Mouse (Mus musculus) liver, embryonic 11.5 days (tissue): ENCODE results near the gene Nmnat3. TPM values are rescaled to one million over a fixed set of nuclear protein-coding genes. Genes with fewer than 3 reads are reported as not detected.
"Not testable (repeated sequence)": the region's sequence is repeated elsewhere in the genome, so short reads cannot be mapped to it uniquely, and the experiment has no call there.

ENCODE experiments used
- ATAC-seq: fragments of 200-750 bp; cut with Nextera tagmentation; replicated peaks from 2 replicates; pipeline ENCODE4 v1.8.0; 2017; ENCODE audit warnings: moderate number of reproducible peaks, mild to moderate bottlenecking, moderate TSS enrichment, moderate library complexity; ENCODE audit not compliant: low FRiP score
- DNase-seq: peaks from one replicate; pipeline ENCODE4 v3.0.0-alpha.2; 2017; ENCODE audit warnings: low spot score
- H3K27ac ChIP-seq: fragments of 300-500 bp; sonication (generic); 2 replicates; pipeline ENCODE4 v1.5.1; 2014; ENCODE audit warnings: mild to moderate bottlenecking, low read depth, low read length, control low read depth
- H3K27me3 ChIP-seq: fragments of 300-500 bp; sonication (generic); replicated peaks from 2 replicates; pipeline ENCODE4 v1.6.1; 2014; ENCODE audit warnings: low read length, mixed read lengths; ENCODE audit not compliant: control insufficient read depth, insufficient read depth
- H3K36me3 ChIP-seq: fragments of 300-500 bp; sonication (generic); 2 replicates; pipeline ENCODE4 v1.6.1; 2014; ENCODE audit warnings: mild to moderate bottlenecking, low read length, moderate library complexity, mixed read lengths; ENCODE audit not compliant: control insufficient read depth, insufficient read depth
- H3K4me1 ChIP-seq: fragments of 300-500 bp; sonication (generic); replicated peaks from 2 replicates; pipeline ENCODE4 v1.6.1; 2014; ENCODE audit warnings: low read length, mixed read lengths; ENCODE audit not compliant: control insufficient read depth, insufficient read depth
- H3K4me2 ChIP-seq: fragments of 300-500 bp; sonication (generic); 2 replicates; pipeline ENCODE4 v1.6.1; 2014; ENCODE audit warnings: mild to moderate bottlenecking, control low read depth, moderate library complexity
- H3K4me3 ChIP-seq: fragments of 300-500 bp; sonication (generic); 2 replicates; pipeline ENCODE4 v1.5.1; 2014; ENCODE audit warnings: low read depth, low read length, control low read depth
- H3K9ac ChIP-seq: fragments of 300-500 bp; sonication (generic); 2 replicates; pipeline ENCODE4 v1.6.1; 2014; ENCODE audit warnings: low read depth, low read length, control low read depth
- H3K9me3 ChIP-seq: fragments of 300-500 bp; sonication (generic); 2 replicates; pipeline ENCODE4 v1.6.1; 2016; ENCODE audit warnings: low read length, inconsistent platforms, mixed read lengths; ENCODE audit not compliant: control insufficient read depth
- WGBS: fragments of 180-500 bp; shearing (Covaris S2); extraction: QIAGEN DNeasy Blood & Tissue Kit; methylation state at CpG from one replicate; pipeline ENCODE4 v1.1.7; 2014; 5-methylcytosine and 5-hydroxymethylcytosine counted together
- polyA plus RNA-seq: library from polyadenylated mRNA; unstranded; fragments of >200 nt; fragmentation: Nextera tagmentation; extraction: Ambion mirVana; gene quantifications from 2 replicates; pipeline ENCODE4 v1.2.1, GENCODE M21; 2014

Gene Nmnat3
- 35.9 and 36.6 TPM in 2 replicates for polyA plus RNA-seq

DNA sequence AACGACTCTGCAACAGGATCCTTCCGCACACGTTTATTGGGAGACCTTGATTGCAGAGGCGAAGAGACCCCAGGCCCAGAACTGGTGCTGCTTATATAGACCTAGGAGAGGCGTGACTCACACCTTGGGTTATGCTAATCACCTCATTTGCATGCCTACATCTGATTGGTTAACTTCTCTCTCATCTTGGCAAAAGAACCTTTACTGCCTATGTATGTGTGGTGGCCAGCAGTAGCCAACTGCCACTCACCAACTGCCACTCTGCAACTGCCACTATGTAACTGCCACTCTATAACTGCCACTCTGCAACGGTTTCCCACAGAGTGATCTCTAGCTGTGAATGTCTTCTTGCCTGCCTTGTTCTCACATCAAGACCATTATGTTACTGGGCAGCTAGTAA lies at the start of gene Nmnat3:
Gene Nmnat3, plus strand, starts transcription at position 301 of the 400 bp plus-strand sequence.
- not testable (repeated sequence) for H3K4me3 ChIP-seq, H3K9ac ChIP-seq, H3K9me3 ChIP-seq, ATAC-seq, H3K4me1 ChIP-seq, DNase-seq, H3K36me3 ChIP-seq, H3K27me3 ChIP-seq, H3K27ac ChIP-seq, H3K4me2 ChIP-seq
- 83% methylated on average over 6 of the region's 6 CpGs for WGBS

GRCm38 (mm10) chr9:98243481-98243880 lies 43.8 kb upstream of the Nmnat3 start:
- H3K4me3 ChIP-seq = no peak overlapping the region
- H3K9ac ChIP-seq = no peak overlapping the region
- H3K4me1 ChIP-seq = no peaks in the 10 kb centered on the region
- H3K4me2 ChIP-seq = no peak overlapping the region
- no peaks in the 10 kb centered on the region for H3K27me3 ChIP-seq
- H3K36me3 ChIP-seq = no peaks in the 10 kb centered on the region
- 78% methylated on average over 2 of the region's 2 CpGs for WGBS
- no peak for ATAC-seq
- DNase-seq = no peak
- no peak overlapping the region for H3K27ac ChIP-seq
- no peaks in the 10 kb centered on the region for H3K9me3 ChIP-seq

GRCm38 (mm10) chr9:98244223-98244622 lies 43.0 kb upstream of the Nmnat3 start:
- 35% methylated on average over 2 of the region's 2 CpGs for WGBS
- Histone ChIP-seq H3K4me2 (no peak overlapping the region), H3K27ac (no peak overlapping the region), H3K36me3 (no peaks in the 10 kb centered on the region), H3K4me3 (no peak overlapping the region), H3K9me3 (no peaks in the 10 kb centered on the region), H3K27me3 (no peaks in the 10 kb centered on the region), H3K9ac (no peak overlapping the region), H3K4me1 (no peaks in the 10 kb centered on the region)
- ATAC-seq (no peak), DNase-seq (no peak)

- ATAC-seq = no peak
- WGBS = 77% methylated on average over 2 of the region's 2 CpGs
- no peak overlapping the region for H3K4me3 ChIP-seq
These were observed 42.0 kb upstream of the Nmnat3 start for GRCm38 (mm10) chr9:98245226-98245625.

DNA sequence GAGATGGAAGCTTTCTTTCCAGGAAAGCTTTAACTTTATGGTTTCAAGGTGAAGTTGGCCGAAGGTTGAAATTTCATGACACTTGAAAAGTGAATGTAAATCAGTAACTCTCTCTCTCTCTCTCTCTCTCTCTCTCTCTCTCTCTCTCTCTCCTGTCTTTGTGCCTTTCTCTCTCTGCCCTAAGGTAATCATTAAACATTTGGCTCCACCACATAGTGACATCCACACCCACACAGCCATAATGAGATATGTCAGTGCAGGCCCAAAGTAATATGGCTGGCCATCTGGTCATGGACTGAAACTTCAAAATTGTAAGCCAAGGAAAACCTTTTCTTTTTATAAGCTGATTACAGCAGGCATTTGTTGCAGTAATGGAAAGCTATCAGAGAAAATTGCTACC lies 40.9 kb upstream of the Nmnat3 start:
- H3K4me2 ChIP-seq = no peak overlapping the region

More at GRCm38 (mm10) chr9:98245226-98245625, 42.0 kb upstream of the Nmnat3 start:
- DNase-seq = no peak
- Histone ChIP-seq H3K9me3 (no peaks in the 10 kb centered on the region), H3K27ac (no peak overlapping the region), H3K9ac (no peak overlapping the region), H3K4me1 (no peaks in the 10 kb centered on the region), H3K4me2 (no peak overlapping the region), H3K27me3 (no peaks in the 10 kb centered on the region), H3K36me3 (no peaks in the 10 kb centered on the region)

DNA sequence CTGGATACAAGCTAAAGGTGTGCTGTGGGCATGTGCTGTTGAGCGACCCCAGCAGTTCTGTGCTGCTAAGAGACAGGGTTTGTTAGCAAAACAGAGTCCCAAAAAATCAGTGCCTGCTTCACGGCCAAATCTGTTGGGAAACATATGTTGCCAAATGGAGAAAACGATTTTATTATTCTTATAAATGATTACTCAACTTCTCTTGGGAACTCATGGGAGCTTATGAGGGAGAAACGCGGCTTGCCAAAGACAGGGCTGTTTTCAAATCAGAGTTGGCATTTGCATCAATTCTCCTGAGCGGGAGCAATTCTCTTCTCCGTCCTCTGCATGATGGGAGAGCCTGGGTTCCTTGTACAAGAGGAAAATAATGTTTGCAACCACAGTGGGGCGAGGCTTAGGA lies 27.0 kb upstream of the Nmnat3 start:
- H3K4me3 ChIP-seq = no peak overlapping the region
- no peak overlapping the region for H3K9ac ChIP-seq
- WGBS = 72% methylated on average over 8 of the region's 8 CpGs
- H3K9me3 ChIP-seq = no peaks in the 10 kb centered on the region
- no peak for ATAC-seq
- no peak for DNase-seq
- H3K36me3 ChIP-seq = no peaks in the 10 kb centered on the region
- H3K27me3 ChIP-seq = no peaks in the 10 kb centered on the region
- H3K4me2 ChIP-seq = no peak overlapping the region
- H3K4me1 ChIP-seq = no peaks in the 10 kb centered on the region
- no peak overlapping the region for H3K27ac ChIP-seq

More for the DNA sequence above, 40.9 kb upstream of the Nmnat3 start:
- ATAC-seq = no peak
- Histone ChIP-seq H3K9me3 (no peaks in the 10 kb centered on the region), H3K27me3 (no peaks in the 10 kb centered on the region), H3K9ac (no peak overlapping the region), H3K36me3 (no peaks in the 10 kb centered on the region), H3K4me1 (no peaks in the 10 kb centered on the region), H3K27ac (no peak overlapping the region), H3K4me3 (no peak overlapping the region)
- DNase-seq = no peak
- WGBS = 90% methylated on average over 1 of the region's 1 CpGs

DNA sequence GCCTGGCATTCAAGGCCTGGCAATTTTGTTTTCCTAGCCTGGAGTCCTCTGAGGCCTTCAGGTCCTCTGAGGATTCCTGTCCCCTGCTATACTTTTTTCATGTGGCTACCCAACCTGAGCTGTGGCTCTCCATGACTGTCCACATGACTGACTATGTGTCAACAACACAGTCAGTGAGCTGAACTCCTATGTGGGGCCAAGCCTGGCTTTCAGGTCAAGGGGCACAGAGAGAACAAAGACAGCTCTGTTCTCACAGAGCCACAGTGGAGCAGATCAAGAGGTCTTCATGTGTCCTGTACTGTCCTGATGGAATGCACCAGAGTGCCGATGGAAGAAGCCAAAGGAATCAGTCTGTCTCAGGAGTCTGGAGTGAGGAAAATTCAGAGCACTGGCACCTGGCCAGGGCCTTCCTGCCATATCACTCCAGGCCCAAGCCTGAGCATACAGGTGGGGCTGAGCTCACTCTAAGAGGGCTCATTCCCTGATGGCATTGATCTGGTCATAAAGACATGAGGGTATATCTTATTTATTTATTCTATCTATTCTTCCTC lies 25.7 kb upstream of the Nmnat3 start:
- H3K9me3 ChIP-seq = no peaks in the 10 kb centered on the region
- H3K27me3 ChIP-seq = no peaks in the 10 kb centered on the region
- peak; percentile 39; the same call in 1 of the 2 replicates for ATAC-seq
- 43% methylated on average over 1 of the region's 1 CpGs for WGBS
- H3K36me3 ChIP-seq = no peaks in the 10 kb centered on the region
- H3K4me2 ChIP-seq = no peak overlapping the region
- H3K4me3 ChIP-seq = no peak overlapping the region
- H3K27ac ChIP-seq = no peak overlapping the region
- no peak overlapping the region for H3K9ac ChIP-seq
- no peak for DNase-seq
- H3K4me1 ChIP-seq = no peaks in the 10 kb centered on the region

GRCm38 (mm10) chr9:98264916-98265315 lies 22.3 kb upstream of the Nmnat3 start:
- DNase-seq (no peak), ATAC-seq (no peak)
- Histone ChIP-seq H3K9me3 (no peaks in the 10 kb centered on the region), H3K4me3 (no peak overlapping the region), H3K36me3 (no peaks in the 10 kb centered on the region), H3K9ac (no peak overlapping the region), H3K4me2 (no peak overlapping the region), H3K27ac (no peak overlapping the region), H3K4me1 (no peaks in the 10 kb centered on the region), H3K27me3 (no peaks in the 10 kb centered on the region)
- WGBS = 74% methylated on average over 5 of the region's 5 CpGs

- Histone ChIP-seq H3K9me3 (no peaks in the 10 kb centered on the region), H3K4me2 (no peak overlapping the region), H3K9ac (no peak overlapping the region), H3K4me3 (no peak overlapping the region), H3K27me3 (no peaks in the 10 kb centered on the region), H3K4me1 (no peaks in the 10 kb centered on the region), H3K27ac (no peak overlapping the region), H3K36me3 (no peaks in the 10 kb centered on the region)
- 59% methylated on average over 5 of the region's 5 CpGs for WGBS
- ATAC-seq (no peak), DNase-seq (no peak)
These were observed 14.5 kb upstream of the Nmnat3 start for GRCm38 (mm10) chr9:98272734-98273133.
